Mouse (Mus musculus) megakaryocyte, embryonic 14.5 days (primary cell): ENCODE measurements around the gene Aktip.

ENCODE experiments used
- FLI1 ChIP-seq: IDR thresholded peaks from 2 replicates; pipeline ENCODE4 v1.6.1; 2012; ENCODE audit warnings: low read length, inconsistent platforms, mixed read lengths
- GATA1 ChIP-seq: IDR thresholded peaks from 3 replicates; pipeline ENCODE4 v1.6.1; 2012; ENCODE audit warnings: mixed read lengths, low read length, inconsistent platforms, borderline replicate concordance

DNA sequence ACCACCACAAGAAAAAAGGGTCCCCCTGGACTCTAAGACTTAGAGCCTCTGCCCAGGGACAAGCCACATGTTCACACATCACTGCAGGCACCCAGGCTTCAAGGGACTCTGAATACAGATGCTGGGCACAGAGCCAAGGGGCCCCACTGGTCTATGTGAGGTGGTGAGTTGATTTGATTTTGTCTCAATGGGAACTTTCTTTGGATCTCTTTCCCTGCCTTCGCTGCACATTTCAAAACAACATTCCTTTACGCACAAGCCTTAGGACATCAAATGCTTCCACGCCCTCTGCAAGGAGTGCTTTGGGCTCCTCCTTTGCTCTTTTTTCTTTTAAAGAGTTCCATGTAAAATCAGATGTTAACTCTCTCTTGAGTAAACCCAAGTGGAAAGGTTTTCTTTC lies 1.7 kb downstream of the Aktip start:
- TF ChIP-seq GATA1 (no peak), FLI1 (no peak)
